Mouse (Mus musculus) neural tube, embryonic 14.5 days (tissue): Measurements from ENCODE around the gene Zwilch. TPM values are rescaled to one million over a fixed set of nuclear protein-coding genes. Genes with fewer than 3 reads are reported as not detected.
A peak's percentile ranks its signal among the peaks of the same experiment; 100 is the strongest.
"Not testable (repeated sequence)": the region's sequence is repeated elsewhere in the genome, so short reads cannot be mapped to it uniquely, and the experiment has no call there.

Source experiments
- ATAC-seq: fragments of 200-750 bp; cut with Nextera tagmentation; 2 replicates; pipeline ENCODE4 v1.8.0; 2017; ENCODE audit warnings: low read depth, mild to moderate bottlenecking, moderate TSS enrichment, moderate library complexity
- H3K27ac ChIP-seq: fragments of 300-500 bp; sonication (generic); 2 replicates; pipeline ENCODE4 v1.5.1; 2014; ENCODE audit warnings: low read depth, mild to moderate bottlenecking, control low read depth, low read length, moderate library complexity, mixed read lengths
- H3K27me3 ChIP-seq: fragments of 300-500 bp; sonication (generic); 2 replicates; pipeline ENCODE4 v1.6.1; 2014; ENCODE audit warnings: low read length; ENCODE audit not compliant: control insufficient read depth, insufficient read depth
- H3K36me3 ChIP-seq: fragments of 300-500 bp; sonication (generic); 2 replicates; pipeline ENCODE4 v1.6.1; 2014; ENCODE audit warnings: low read length, mixed read lengths; ENCODE audit not compliant: control insufficient read depth, insufficient read depth
- H3K4me1 ChIP-seq: fragments of 300-500 bp; sonication (generic); 2 replicates; pipeline ENCODE4 v1.6.1; 2014; ENCODE audit warnings: low read length; ENCODE audit not compliant: control insufficient read depth, insufficient read depth
- H3K4me2 ChIP-seq: fragments of 300-500 bp; sonication (generic); 2 replicates; pipeline ENCODE4 v1.6.1; 2014; ENCODE audit warnings: mild to moderate bottlenecking, low read depth, low read length, control low read depth
- H3K4me3 ChIP-seq: fragments of 300-500 bp; sonication (generic); 2 replicates; pipeline ENCODE4 v1.5.1; 2014; ENCODE audit warnings: low read depth, low read length, control low read depth, mixed read lengths
- H3K9ac ChIP-seq: fragments of 300-500 bp; sonication (generic); replicated peaks from 2 replicates; pipeline ENCODE4 v1.6.1; 2014; ENCODE audit warnings: low read depth, mild to moderate bottlenecking, control low read depth, low read length, mixed read lengths
- H3K9me3 ChIP-seq: fragments of 300-500 bp; sonication (generic); 2 replicates; pipeline ENCODE4 v1.6.1; 2016; ENCODE audit warnings: low read length; ENCODE audit not compliant: control insufficient read depth
- WGBS: fragments of 180-500 bp; shearing (Covaris S2); extraction: QIAGEN DNeasy Blood & Tissue Kit; methylation state at CpG from one replicate; pipeline ENCODE4 v1.1.7; 2014; 5-methylcytosine and 5-hydroxymethylcytosine counted together
- polyA plus RNA-seq: library from polyadenylated mRNA; unstranded; fragments of >200 nt; fragmentation: Nextera tagmentation; extraction: Ambion mirVana; gene quantifications from 2 replicates; pipeline ENCODE4 v1.2.1, GENCODE M21; 2014

Zwilch gene
- polyA plus RNA-seq, 1 experiment from 2014 or later: 6.0 TPM

DNA sequence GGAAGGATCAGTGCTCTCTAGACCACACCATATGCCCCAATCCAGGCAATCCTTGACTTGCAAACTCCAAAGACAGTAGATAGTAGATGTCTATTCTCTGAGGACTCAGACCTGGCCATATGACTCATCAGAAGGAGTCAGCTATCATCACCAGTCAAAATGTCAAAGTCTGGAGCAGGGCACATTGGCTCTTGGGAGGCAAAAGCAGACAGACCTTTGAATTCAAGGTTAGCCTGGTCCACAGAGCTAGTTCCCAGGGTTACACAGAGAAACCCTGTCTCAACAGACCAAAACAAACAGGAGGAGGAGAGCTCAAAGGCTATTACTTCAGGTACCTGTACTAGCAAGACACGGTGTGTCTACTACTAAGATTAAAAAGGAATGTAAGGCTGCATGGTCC is 21.0 kb upstream of the Zwilch start:
- Histone ChIP-seq H3K36me3 (peaks cover 13% of the 10 kb centered on the region), H3K27me3 (no peaks in the 10 kb centered on the region), H3K4me2 (no peak overlapping the region), H3K4me3 (no peak overlapping the region), H3K4me1 (no peaks in the 10 kb centered on the region), H3K9ac (no peak overlapping the region), H3K9me3 (no peaks in the 10 kb centered on the region), H3K27ac (no peak overlapping the region)
- 100% methylated on average over 1 of the region's 1 CpGs for WGBS
- no peak for ATAC-seq

DNA sequence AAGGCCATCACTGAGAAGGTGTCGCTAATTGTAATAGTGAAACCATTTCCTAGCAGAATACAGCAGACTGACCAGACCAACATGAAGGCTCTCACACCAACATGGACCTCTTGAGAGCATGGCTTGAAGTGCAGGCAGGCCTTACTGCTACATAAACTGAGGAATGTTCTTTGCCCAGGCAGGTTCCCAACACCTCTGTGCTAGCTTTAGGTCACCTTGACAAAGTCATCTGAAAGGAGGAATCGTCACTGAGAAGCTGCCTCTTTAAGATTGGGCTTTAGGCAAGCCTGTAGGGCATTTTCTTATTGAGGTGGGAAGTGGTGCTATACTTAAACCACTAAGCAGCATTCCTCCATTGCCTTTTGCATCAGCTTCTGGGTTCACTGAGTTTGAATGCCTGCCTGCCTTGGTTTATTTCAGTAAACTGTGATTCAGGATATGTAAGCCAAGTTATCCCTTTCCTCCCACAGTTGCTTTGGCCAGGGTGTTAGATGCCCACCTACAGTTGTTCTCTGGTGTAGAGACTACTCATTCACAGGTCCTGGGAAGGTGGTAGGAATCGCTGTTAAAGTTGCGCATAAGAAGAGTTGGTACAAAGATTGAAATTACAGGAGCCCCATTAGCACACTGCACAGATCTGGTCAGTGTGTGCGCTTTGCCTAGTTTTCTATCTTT is 11.4 kb upstream of the Zwilch start:
- peaks cover 18% of the 10 kb centered on the region for H3K36me3 ChIP-seq
- H3K4me3 ChIP-seq: no peak overlapping the region
- H3K9me3 ChIP-seq: no peaks in the 10 kb centered on the region
- H3K4me2 ChIP-seq: no peak overlapping the region
- ATAC-seq: no peak
- H3K9ac ChIP-seq: no peak overlapping the region
- peaks cover 9% of the 10 kb centered on the region; the same call in 1 of the 2 replicates for H3K4me1 ChIP-seq
- 94% methylated on average over 5 of the region's 5 CpGs for WGBS
- no peaks in the 10 kb centered on the region for H3K27me3 ChIP-seq
- H3K27ac ChIP-seq: no peak overlapping the region

DNA sequence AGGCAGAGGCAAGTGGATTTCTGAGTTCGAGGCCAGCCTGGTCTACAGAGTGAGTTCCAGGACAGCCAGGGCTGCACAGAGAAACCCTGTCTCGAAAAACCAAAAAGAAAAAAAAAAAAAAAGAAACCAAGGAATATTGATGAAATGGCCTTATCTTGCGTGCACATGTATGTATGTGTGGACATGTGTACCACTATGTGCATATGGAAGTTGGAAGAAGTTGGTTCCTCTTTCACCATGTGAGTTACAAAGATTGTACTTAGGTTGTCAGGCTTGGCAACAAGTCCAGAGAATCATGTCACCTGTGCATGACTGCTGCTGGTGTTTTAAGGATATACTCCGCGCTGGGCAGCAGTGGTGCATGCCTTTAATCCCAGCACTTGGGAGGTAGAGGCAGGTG is 10.4 kb upstream of the Zwilch start:
- 90% methylated on average over 5 of the region's 5 CpGs for WGBS
- ATAC-seq, H3K4me2 ChIP-seq, H3K27ac ChIP-seq, H3K9me3 ChIP-seq, H3K9ac ChIP-seq, H3K27me3 ChIP-seq, H3K4me1 ChIP-seq, H3K4me3 ChIP-seq: not testable (repeated sequence)
- H3K36me3 ChIP-seq: peaks cover 23% of the 10 kb centered on the region

DNA sequence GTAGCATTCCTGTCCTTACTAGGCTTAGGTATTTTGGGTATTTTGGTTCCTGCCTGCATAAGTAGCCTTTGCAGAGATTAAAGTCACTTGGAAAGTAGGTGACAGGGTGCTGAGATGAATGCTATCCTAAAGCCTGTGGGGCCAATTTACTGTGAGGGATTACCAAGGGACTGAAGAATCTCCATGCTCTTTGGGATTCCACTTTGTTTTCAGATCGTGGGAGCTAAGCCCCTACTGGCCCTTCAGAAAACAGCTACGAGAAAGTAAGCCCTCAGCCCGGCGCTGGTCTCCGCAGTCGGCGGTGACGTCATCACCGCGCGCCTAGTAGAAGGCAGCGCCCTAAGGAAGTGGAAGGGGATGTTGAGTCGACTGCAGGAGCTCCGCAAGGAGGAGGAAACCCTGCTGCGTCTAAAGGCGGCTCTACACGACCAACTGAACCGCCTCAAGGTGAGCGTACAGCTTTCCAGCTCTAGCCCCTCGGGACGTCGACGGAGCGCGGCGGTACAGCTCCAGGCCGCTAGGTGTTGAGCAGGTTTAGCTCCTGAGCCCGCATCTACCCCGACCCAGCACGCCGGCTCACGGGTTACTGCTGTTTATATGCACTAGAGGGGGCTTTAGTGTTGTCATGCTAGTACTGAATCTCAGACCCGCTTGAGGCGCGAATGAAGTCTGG is 6.2 kb upstream of the Zwilch start, which contains the start of gene Snapc5:
Snapc5 (plus strand) TSS at position 301 of the 673 bp plus-strand sequence.
- WGBS: under 1% methylated on average over 35 of the region's 35 CpGs

DNA sequence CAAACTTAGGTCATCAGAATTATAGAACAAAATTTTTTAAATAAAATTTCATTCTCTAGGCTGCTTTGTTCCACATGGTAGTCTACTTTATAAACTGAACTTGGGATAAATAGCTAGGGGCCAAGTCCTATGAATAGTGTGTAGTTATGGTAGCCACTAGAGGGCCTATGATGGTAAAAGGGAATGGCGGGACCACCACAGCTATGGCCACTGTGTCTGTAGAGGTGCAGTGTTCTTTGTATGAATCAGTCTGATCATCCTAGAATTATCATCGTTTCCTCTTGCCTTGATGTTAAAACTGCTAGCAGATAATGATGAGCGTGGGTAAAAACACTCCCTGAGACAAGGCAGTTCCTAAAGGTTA is 5.7 kb upstream of the Zwilch start:
- H3K9ac ChIP-seq: no peak overlapping the region; the same call in 1 of the 2 replicates
- peak overlapping the region; percentile 80; the same call in 1 of the 2 replicates for H3K27ac ChIP-seq
- no peaks in the 10 kb centered on the region for H3K27me3 ChIP-seq
- ATAC-seq: peak; percentile 68
- WGBS: 41% methylated on average over 3 of the region's 3 CpGs
- peak overlapping the region; percentile 66 for H3K4me2 ChIP-seq
- H3K4me1 ChIP-seq: peaks cover 18% of the 10 kb centered on the region
- no peaks in the 10 kb centered on the region for H3K9me3 ChIP-seq
- peak overlapping the region; percentile 64 for H3K4me3 ChIP-seq
- H3K36me3 ChIP-seq: peaks cover 56% of the 10 kb centered on the region

More for the DNA sequence above, 6.2 kb upstream of the Zwilch start, which contains the start of gene Snapc5:
- H3K4me3 ChIP-seq: peak within 1 kb of the TSS; percentile 64
- H3K36me3 ChIP-seq: peaks cover 56% of the 10 kb centered on the region
- peak within 1 kb of the TSS; percentile 66 for H3K4me2 ChIP-seq
- peak within 1 kb of the TSS; percentile 80 for H3K27ac ChIP-seq
- H3K9ac ChIP-seq: peak within 1 kb of the TSS; percentile 64
- peaks cover 16% of the 10 kb centered on the region for H3K4me1 ChIP-seq
- ATAC-seq: peak; percentile 96
- no peaks in the 10 kb centered on the region for H3K9me3 ChIP-seq
- H3K27me3 ChIP-seq: no peaks in the 10 kb centered on the region

DNA sequence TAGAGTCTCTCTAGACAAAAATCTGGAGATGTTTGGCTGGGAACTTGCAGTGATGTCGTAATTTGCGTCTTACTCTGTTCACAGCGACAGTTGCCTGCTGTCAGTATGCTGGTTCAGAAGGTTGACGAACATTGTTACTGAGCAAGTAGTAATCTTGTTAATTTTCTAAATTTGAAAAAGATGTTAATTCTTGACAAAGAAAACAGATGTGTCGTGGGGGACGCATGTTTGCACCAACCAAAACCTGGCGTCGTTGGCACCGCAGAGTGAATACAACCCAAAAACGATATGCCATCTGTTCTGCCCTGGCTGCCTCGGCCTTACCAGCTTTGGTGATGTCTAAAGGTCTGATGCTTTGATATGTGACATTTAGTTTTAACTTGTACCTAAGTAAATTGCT is 2.5 kb upstream of the Zwilch start:
- Histone ChIP-seq H3K4me3 (no peak overlapping the region), H3K27me3 (no peaks in the 10 kb centered on the region), H3K36me3 (peaks cover 38% of the 10 kb centered on the region), H3K4me1 (peaks cover 23% of the 10 kb centered on the region), H3K9ac (no peak overlapping the region), H3K4me2 (no peak overlapping the region), H3K9me3 (no peaks in the 10 kb centered on the region), H3K27ac (no peak overlapping the region)
- WGBS: 91% methylated on average over 11 of the region's 11 CpGs
- ATAC-seq: no peak

DNA sequence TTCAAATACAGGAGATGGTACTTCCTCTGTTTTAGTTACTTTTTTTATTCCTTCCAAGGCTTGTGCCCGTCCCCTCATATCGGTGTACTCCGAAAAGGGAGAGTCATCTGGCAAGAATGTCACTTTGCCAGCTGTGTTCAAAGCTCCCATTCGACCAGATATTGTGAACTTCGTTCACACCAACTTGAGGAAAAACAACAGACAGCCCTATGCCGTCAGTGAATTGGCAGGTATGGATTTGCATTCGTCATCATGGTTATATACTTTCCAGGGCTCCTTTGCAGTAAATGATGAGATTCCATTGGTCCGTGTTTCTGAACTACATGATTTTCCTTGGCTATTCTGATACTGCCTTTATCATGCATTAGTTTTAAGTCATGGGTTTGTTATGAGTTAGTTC is 1.9 kb upstream of the Zwilch start:
- H3K36me3 ChIP-seq: peaks cover 38% of the 10 kb centered on the region
- H3K4me1 ChIP-seq: peaks cover 17% of the 10 kb centered on the region
- H3K27me3 ChIP-seq: no peaks in the 10 kb centered on the region
- no peak overlapping the region for H3K9ac ChIP-seq
- H3K27ac ChIP-seq: no peak overlapping the region
- H3K9me3 ChIP-seq: no peaks in the 10 kb centered on the region
- H3K4me2 ChIP-seq: peak overlapping the region; percentile 94; the same call in 1 of the 2 replicates
- no peak for ATAC-seq
- H3K4me3 ChIP-seq: peak overlapping the region; percentile 73; the same call in 1 of the 2 replicates
- 71% methylated on average over 8 of the region's 8 CpGs for WGBS

DNA sequence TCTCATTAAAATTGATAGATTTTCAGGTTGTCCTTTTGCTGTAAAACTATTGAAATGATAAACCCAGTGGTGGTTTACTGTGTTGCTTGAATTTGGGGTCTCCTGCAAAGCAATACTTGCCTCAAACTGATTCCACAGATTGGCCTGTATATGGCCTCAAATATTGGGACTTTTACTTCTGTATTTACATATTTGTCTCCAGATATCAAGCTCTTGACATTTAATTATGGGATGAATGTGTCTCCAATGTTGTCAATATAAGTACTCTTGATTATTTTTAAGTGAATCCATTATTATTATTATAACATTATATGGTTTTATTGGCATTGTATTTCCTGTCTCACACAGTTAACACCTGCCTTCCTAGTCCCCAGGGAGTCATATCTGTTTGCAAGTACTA is 1.4 kb upstream of the Zwilch start:
- no peak for ATAC-seq
- H3K27me3 ChIP-seq: no peaks in the 10 kb centered on the region
- H3K4me3 ChIP-seq: peak overlapping the region; percentile 73

DNA sequence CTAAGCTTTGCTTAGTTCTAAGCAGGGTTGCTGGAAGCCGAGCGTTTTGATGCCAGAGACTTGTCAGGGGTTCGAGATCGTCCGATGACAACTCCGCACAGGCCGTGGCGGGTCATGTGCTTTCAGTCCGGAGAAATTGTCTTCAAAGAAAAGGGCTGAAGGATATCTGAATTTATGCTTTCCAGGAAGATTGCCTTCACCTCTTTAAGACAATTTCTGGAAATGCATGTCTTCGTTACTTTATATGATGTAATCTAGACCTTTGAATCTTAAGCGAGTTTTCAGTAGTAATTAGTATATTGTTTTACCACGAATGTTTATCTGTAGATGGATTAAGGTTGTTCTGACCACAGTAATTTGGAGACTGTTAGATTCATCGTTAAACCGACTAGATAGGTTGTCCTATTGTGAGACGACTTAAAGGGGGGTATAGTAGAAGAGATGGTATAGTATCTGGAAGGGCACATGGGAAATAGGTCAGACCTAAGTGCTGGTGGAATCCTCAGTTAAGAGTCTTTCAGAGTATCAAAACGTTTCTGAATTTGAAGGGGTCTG is 839 bp upstream of the Zwilch start:
- no peak for ATAC-seq
- Histone ChIP-seq H3K36me3 (peaks cover 38% of the 10 kb centered on the region), H3K4me2 (peak overlapping the region; percentile 94), H3K27me3 (no peaks in the 10 kb centered on the region), H3K4me3 (peak overlapping the region; percentile 73), H3K9ac (peak overlapping the region; percentile 59), H3K4me1 (peaks cover 14% of the 10 kb centered on the region), H3K9me3 (no peaks in the 10 kb centered on the region), H3K27ac (peak overlapping the region; percentile 80)
- under 1% methylated on average over 16 of the region's 16 CpGs for WGBS

More for the DNA sequence above, 1.4 kb upstream of the Zwilch start:
- Histone ChIP-seq H3K9ac (peak overlapping the region; percentile 59; the same call in 1 of the 2 replicates), H3K9me3 (no peaks in the 10 kb centered on the region), H3K36me3 (peaks cover 38% of the 10 kb centered on the region), H3K27ac (no peak overlapping the region), H3K4me1 (peaks cover 14% of the 10 kb centered on the region), H3K4me2 (peak overlapping the region; percentile 94)
